ENCODE assay signal across 22 mouse cellular contexts in the genomic region with DNA sequence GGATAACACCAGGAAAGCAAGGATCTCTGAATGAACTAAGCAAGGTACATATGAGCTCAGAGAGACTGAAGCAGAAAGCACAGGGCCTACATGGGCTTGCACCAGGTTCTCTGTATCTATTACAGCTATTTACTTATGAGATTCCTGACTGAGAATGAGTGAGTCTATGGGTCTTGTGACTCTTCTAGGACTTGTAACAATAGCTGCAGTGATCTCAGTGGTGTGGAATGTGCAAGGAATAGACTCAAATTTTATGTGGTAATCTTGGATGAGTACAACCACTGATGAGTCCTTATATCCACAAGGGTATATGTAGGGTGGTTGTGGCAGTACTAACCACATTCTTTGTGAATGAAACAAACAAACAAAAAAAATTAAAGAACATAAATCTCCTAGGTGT.
"Had no signal": no experiment of that assay in that cellular context is flagged by ENCODE, and none has a peak within 500 bp of the region (broad histone marks: within the 10 kb centered on the region; RNA-seq: fewer than 3 reads in every experiment).

No protein-coding gene starts in this region.

- H3K9ac ChIP-seq: liver, embryonic 14.5 days; liver, postnatal 0 days; lung, embryonic 14.5 days; midbrain, embryonic 13.5 days; neural tube, embryonic 12.5 days; neural tube, embryonic 15.5 days; stomach, embryonic 15.5 days had no signal

- ATAC-seq: liver, postnatal 0 days; lung, postnatal 0 days; midbrain, embryonic 13.5 days had no signal

- DNase-seq: kidney, adult 18-20 months; kidney, adult 9 months; kidney, postnatal 36 days; layer of hippocampus, postnatal 36 days; liver, postnatal 0 days; lung, embryonic 14.5 days; lung, postnatal 36 days; right cerebral cortex, adult 18-20 months; right cerebral cortex, postnatal 14 days; right cerebral cortex, postnatal 4 days; spleen, adult 18-20 months; thymus, adult 18-20 months; thymus, postnatal 4 days had no signal

- H3K27me3 ChIP-seq: megakaryocyte, embryonic 14.5 days; midbrain, embryonic 13.5 days; neural tube, embryonic 12.5 days; neural tube, embryonic 15.5 days; stomach, embryonic 15.5 days had no signal

- H3K36me3 ChIP-seq: midbrain, embryonic 10.5 days; midbrain, embryonic 13.5 days; neural tube, embryonic 12.5 days; neural tube, embryonic 15.5 days; stomach, embryonic 15.5 days had no signal

- H3K4me2 ChIP-seq: lung, embryonic 14.5 days; midbrain, embryonic 13.5 days; neural tube, embryonic 12.5 days; neural tube, embryonic 15.5 days; stomach, embryonic 15.5 days had no signal

- H3K4me3 ChIP-seq: left cerebral cortex, adult 2 months; megakaryocyte, embryonic 14.5 days; midbrain, embryonic 10.5 days; midbrain, embryonic 13.5 days; neural tube, embryonic 12.5 days; neural tube, embryonic 15.5 days; stomach, embryonic 15.5 days had no signal

- H3K27ac ChIP-seq: left cerebral cortex, adult 2 months; liver, embryonic 14.5 days; midbrain, embryonic 10.5 days; midbrain, embryonic 13.5 days; neural tube, embryonic 12.5 days; neural tube, embryonic 15.5 days; stomach, embryonic 15.5 days had no signal

- H3K4me1 ChIP-seq: megakaryocyte, embryonic 14.5 days; midbrain, embryonic 10.5 days; midbrain, embryonic 13.5 days; neural tube, embryonic 12.5 days; neural tube, embryonic 15.5 days; stomach, embryonic 15.5 days had no signal

- H3K9me3 ChIP-seq: midbrain, embryonic 10.5 days; midbrain, embryonic 13.5 days; neural tube, embryonic 12.5 days; neural tube, embryonic 15.5 days; stomach, embryonic 15.5 days had no signal
